Mouse (Mus musculus) liver, embryonic 11.5 days (tissue): Measurements from ENCODE around the gene Adcyap1r1. TPM values are rescaled to one million over a fixed set of nuclear protein-coding genes. Genes with fewer than 3 reads are reported as not detected.
A peak's percentile ranks its signal among the peaks of the same experiment; 100 is the strongest.

Experiments used
- ATAC-seq: fragments of 200-750 bp; cut with Nextera tagmentation; replicated peaks from 2 replicates; pipeline ENCODE4 v1.8.0; 2017; ENCODE audit warnings: moderate number of reproducible peaks, mild to moderate bottlenecking, moderate TSS enrichment, moderate library complexity; ENCODE audit not compliant: low FRiP score
- DNase-seq: peaks from one replicate; pipeline ENCODE4 v3.0.0-alpha.2; 2017; ENCODE audit warnings: low spot score
- H3K27ac ChIP-seq: fragments of 300-500 bp; sonication (generic); 2 replicates; pipeline ENCODE4 v1.5.1; 2014; ENCODE audit warnings: mild to moderate bottlenecking, low read depth, low read length, control low read depth
- H3K27me3 ChIP-seq: fragments of 300-500 bp; sonication (generic); replicated peaks from 2 replicates; pipeline ENCODE4 v1.6.1; 2014; ENCODE audit warnings: low read length, mixed read lengths; ENCODE audit not compliant: control insufficient read depth, insufficient read depth
- H3K36me3 ChIP-seq: fragments of 300-500 bp; sonication (generic); 2 replicates; pipeline ENCODE4 v1.6.1; 2014; ENCODE audit warnings: mild to moderate bottlenecking, low read length, moderate library complexity, mixed read lengths; ENCODE audit not compliant: control insufficient read depth, insufficient read depth
- H3K4me1 ChIP-seq: fragments of 300-500 bp; sonication (generic); replicated peaks from 2 replicates; pipeline ENCODE4 v1.6.1; 2014; ENCODE audit warnings: low read length, mixed read lengths; ENCODE audit not compliant: control insufficient read depth, insufficient read depth
- H3K4me2 ChIP-seq: fragments of 300-500 bp; sonication (generic); 2 replicates; pipeline ENCODE4 v1.6.1; 2014; ENCODE audit warnings: mild to moderate bottlenecking, control low read depth, moderate library complexity
- H3K4me3 ChIP-seq: fragments of 300-500 bp; sonication (generic); 2 replicates; pipeline ENCODE4 v1.5.1; 2014; ENCODE audit warnings: low read depth, low read length, control low read depth
- H3K9ac ChIP-seq: fragments of 300-500 bp; sonication (generic); 2 replicates; pipeline ENCODE4 v1.6.1; 2014; ENCODE audit warnings: low read depth, low read length, control low read depth
- H3K9me3 ChIP-seq: fragments of 300-500 bp; sonication (generic); 2 replicates; pipeline ENCODE4 v1.6.1; 2016; ENCODE audit warnings: low read length, inconsistent platforms, mixed read lengths; ENCODE audit not compliant: control insufficient read depth
- WGBS: fragments of 180-500 bp; shearing (Covaris S2); extraction: QIAGEN DNeasy Blood & Tissue Kit; methylation state at CpG from one replicate; pipeline ENCODE4 v1.1.7; 2014; 5-methylcytosine and 5-hydroxymethylcytosine counted together
- polyA plus RNA-seq: library from polyadenylated mRNA; unstranded; fragments of >200 nt; fragmentation: Nextera tagmentation; extraction: Ambion mirVana; gene quantifications from 2 replicates; pipeline ENCODE4 v1.2.1, GENCODE M21; 2014

The Adcyap1r1 gene
- polyA plus RNA-seq, 1 experiment from 2014 or later = 0.33 TPM

DNA sequence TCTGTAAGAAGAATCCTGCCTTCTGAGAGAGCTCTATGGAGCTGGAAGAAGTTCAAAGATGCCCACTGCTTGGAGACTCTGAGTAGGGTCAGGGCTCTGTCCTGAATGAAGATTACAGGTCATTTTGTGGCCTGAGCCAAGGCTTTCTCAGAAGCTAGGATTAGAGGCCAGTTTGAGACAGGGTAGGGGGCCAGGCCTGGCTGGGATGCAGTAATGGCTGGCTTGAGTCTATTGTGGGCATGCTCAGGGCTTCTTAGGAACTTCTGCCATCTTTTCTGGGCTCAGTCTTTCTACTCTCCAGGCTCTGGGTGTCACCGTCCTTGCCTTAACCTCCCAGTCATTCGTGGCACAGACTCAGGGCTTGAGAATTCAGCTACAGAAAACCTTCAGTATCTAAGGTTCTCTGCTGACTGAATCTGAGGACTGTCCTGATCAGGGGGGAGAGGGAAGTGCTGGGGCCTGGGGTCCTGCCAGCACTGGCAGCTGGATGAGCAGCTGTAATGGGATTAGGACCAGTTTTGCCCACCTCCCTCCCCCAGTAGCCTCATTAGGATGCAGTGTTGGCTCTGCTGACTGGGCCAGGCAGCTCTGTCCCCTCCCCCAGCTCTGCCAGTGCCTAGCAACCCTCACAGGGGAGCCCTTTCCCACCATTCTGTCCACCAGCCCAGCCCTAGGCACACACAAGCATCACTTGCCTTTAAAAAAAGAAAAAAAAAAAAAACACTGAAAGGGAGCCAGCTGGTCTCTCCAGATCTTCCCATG is 7.7 kb upstream of the Adcyap1r1 start:
- DNase-seq (no peak), ATAC-seq (no peak)
- Histone ChIP-seq H3K27me3 (peaks cover 8% of the 10 kb centered on the region), H3K9ac (no peak overlapping the region), H3K36me3 (no peaks in the 10 kb centered on the region), H3K4me3 (no peak overlapping the region), H3K4me1 (no peaks in the 10 kb centered on the region), H3K27ac (no peak overlapping the region), H3K9me3 (no peaks in the 10 kb centered on the region), H3K4me2 (no peak overlapping the region)
- 30% methylated on average over 2 of the region's 2 CpGs for WGBS

DNA sequence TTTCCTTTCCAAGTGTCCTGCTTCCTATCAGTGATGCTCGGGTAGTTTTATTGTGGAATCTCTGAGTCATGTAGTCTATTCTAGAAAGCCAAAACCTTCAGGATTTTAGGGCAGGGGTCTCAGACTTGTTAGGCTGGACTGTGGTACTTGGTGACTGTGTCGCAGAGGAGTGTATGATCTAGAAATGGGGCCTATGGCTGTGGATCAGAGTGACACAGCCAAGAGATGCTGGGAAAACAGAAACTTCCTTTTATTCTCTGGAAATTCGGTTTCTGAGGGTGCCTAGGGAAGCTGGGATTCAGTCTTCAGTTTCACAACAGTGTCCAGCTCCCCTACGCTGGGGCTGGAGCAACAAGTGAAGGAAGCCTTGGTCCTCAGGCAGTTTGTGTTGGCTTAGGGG is 7.1 kb upstream of the Adcyap1r1 start:
- H3K27me3 ChIP-seq = peaks cover 14% of the 10 kb centered on the region
- no peak overlapping the region for H3K9ac ChIP-seq
- DNase-seq = no peak
- no peak overlapping the region for H3K4me2 ChIP-seq
- H3K36me3 ChIP-seq = no peaks in the 10 kb centered on the region
- H3K4me3 ChIP-seq = no peak overlapping the region
- no peak overlapping the region for H3K27ac ChIP-seq
- WGBS = 59% methylated on average over 4 of the region's 4 CpGs
- no peaks in the 10 kb centered on the region for H3K9me3 ChIP-seq
- no peak for ATAC-seq
- H3K4me1 ChIP-seq = no peaks in the 10 kb centered on the region

DNA sequence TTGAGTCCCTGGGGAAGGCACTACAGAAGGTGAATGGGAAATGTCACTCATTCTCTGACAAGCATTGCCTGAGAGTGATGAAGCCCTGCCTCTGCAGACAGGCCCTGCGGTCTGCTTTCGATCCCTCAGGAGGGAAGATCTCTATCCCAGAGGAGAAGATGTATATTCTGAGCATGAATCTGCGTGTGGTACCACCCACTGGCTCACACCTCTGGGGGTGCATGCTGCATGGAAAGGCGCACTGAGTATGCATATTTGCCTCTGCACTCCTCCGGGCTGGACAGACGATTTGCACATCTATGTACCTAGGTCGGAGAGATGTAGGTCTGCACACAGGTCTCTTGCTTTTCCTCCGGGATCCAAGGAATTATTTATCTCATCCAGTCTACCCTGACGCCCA is 3.6 kb upstream of the Adcyap1r1 start:
- ATAC-seq (no peak), DNase-seq (no peak)
- Histone ChIP-seq H3K27ac (no peak overlapping the region), H3K36me3 (no peaks in the 10 kb centered on the region), H3K9ac (no peak overlapping the region), H3K27me3 (peaks cover 43% of the 10 kb centered on the region), H3K4me2 (no peak overlapping the region), H3K4me3 (no peak overlapping the region), H3K4me1 (no peaks in the 10 kb centered on the region), H3K9me3 (no peaks in the 10 kb centered on the region)
- 68% methylated on average over 9 of the region's 9 CpGs for WGBS

DNA sequence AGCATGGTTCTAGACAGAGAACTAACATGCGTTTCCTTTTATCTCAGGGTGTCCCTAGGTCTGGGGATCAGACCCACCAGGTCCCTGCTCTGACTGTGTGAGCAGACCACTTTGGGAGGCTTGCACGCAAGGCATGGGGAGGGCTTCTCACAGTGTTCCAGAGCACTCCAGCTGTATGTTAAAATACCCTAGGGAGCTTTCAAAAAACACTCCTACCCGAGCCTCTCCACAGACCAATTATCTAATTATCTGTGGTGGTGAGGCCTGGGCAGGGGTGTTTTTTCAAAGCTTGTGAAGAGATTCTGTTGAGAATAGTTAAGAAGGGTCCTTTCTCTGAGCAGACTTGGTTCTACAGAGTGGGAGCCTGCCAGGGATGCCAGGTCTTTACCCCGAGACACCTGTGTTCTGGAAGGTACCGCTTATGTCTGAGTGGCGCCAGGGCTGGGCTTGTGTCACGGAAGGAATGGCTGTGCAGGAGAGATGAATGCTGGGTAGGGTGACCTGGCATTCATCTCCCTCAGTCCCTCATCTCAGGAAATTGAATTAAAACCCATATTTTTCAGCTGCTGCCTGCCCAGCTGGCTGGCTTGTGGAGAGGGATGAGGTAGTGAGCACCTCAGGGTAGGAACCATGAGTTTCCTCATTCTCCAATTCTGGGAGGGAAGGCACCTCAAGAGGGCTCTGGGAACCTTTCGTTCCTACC is 2.7 kb upstream of the Adcyap1r1 start:
- 63% methylated on average over 8 of the region's 8 CpGs for WGBS
- no peak for ATAC-seq
- DNase-seq = no peak
- no peak overlapping the region for H3K4me3 ChIP-seq
- no peak overlapping the region for H3K27ac ChIP-seq
- no peaks in the 10 kb centered on the region for H3K4me1 ChIP-seq
- H3K9ac ChIP-seq = no peak overlapping the region
- no peaks in the 10 kb centered on the region for H3K36me3 ChIP-seq
- no peaks in the 10 kb centered on the region for H3K9me3 ChIP-seq
- H3K27me3 ChIP-seq = peaks cover 50% of the 10 kb centered on the region
- H3K4me2 ChIP-seq = no peak overlapping the region

DNA sequence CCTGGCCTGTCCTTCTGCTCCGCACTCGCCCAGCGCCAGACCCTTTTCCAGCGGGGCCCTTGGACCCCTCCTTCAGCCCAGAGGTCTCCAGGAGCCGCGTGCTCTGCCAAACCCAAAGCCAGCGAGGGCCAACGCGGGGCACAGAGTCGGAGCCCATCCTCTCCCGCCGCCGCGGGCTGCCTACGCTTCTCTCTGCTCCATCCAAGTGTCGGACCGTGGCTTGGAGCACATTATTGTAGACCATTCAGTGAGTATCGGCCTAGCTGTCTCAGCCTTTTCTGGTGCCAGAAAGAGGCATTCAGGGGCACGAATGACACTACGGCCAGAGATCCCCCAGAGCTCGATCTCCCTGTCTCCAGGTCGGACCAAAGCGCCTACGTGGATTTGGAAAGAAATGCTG is 603 bp downstream of the Adcyap1r1 start:
- H3K27ac ChIP-seq = no peak overlapping the region
- H3K4me3 ChIP-seq = peak overlapping the region; percentile 45
- H3K27me3 ChIP-seq = peaks cover 50% of the 10 kb centered on the region
- ATAC-seq = no peak
- no peaks in the 10 kb centered on the region for H3K36me3 ChIP-seq
- 3% methylated on average over 24 of the region's 24 CpGs for WGBS
- H3K4me2 ChIP-seq = peak overlapping the region; percentile 67
- no peaks in the 10 kb centered on the region for H3K4me1 ChIP-seq
- no peaks in the 10 kb centered on the region for H3K9me3 ChIP-seq
- no peak for DNase-seq
- H3K9ac ChIP-seq = no peak overlapping the region

DNA sequence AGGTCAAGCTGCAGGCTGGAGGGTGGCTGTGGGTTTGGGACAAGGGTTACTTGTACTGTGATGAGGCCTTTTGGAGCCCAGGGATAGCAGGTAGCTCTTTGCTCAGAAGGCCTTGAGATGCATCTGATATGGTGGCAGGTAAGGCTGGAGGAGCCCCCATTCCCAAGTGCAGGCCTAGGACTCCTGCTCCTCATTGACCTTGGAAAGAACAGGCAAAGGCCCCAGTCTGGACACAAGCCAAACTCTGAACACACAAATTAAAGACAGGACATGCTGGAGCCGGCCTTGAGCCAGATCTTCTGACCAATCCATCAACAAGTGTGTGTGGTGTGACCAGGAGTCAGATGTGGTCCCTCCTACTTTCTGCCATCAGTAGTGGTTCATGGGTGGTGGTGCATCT is 1.8 kb downstream of the Adcyap1r1 start:
- 42% methylated on average over 1 of the region's 1 CpGs for WGBS
- Histone ChIP-seq H3K27me3 (peaks cover 49% of the 10 kb centered on the region), H3K36me3 (no peaks in the 10 kb centered on the region), H3K9me3 (no peaks in the 10 kb centered on the region), H3K4me2 (no peak overlapping the region), H3K9ac (no peak overlapping the region), H3K27ac (no peak overlapping the region), H3K4me3 (no peak overlapping the region), H3K4me1 (no peaks in the 10 kb centered on the region)
- DNase-seq (no peak), ATAC-seq (no peak)

DNA sequence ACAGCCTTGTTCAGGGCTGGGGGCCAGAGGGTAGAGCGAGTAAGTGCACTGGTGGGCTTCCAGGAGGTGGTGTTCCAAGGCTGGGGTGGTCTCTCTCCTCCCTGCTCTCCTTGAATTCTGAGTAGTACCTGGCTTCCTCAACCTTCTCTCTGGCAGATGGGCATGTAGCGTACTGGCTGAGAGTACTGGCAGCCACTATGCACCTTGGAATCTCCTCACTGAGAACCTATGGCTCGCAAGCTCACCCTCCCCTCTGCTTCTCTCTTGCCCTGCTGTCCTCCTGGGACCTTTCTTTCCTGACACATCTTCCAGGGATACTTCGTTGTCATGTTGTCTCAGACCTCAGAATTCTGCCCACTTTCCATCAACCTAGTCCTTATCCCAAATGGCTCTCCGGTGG is 3.9 kb downstream of the Adcyap1r1 start:
- peaks cover 36% of the 10 kb centered on the region for H3K27me3 ChIP-seq
- H3K9ac ChIP-seq = no peak overlapping the region
- no peak overlapping the region for H3K4me2 ChIP-seq
- no peaks in the 10 kb centered on the region for H3K4me1 ChIP-seq
- WGBS = 73% methylated on average over 5 of the region's 5 CpGs
- H3K4me3 ChIP-seq = no peak overlapping the region
- DNase-seq (no peak), ATAC-seq (no peak)
- no peak overlapping the region for H3K27ac ChIP-seq
- H3K9me3 ChIP-seq = no peaks in the 10 kb centered on the region
- H3K36me3 ChIP-seq = no peaks in the 10 kb centered on the region

DNA sequence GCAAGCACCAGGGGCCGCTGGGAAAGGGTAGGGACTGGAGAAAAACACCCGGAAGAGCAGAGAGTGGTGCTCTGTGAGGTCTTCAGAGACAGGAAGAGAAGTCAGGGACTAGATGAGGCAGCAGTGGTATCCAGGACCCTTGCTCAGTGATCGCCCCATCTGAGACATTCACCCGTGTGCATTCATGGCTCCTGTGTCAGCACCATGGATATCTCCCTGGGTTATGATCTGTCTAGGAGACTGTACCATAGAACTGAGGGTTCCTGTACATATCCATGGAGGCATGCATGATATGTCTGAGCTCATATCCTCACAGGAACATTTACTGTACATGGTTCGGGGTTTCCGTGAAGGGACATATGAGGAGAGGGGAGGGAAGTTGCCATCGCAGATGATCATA is 5.9 kb downstream of the Adcyap1r1 start:
- WGBS = 62% methylated on average over 7 of the region's 7 CpGs
- Histone ChIP-seq H3K9me3 (no peaks in the 10 kb centered on the region), H3K9ac (no peak overlapping the region), H3K4me2 (no peak overlapping the region), H3K27ac (no peak overlapping the region), H3K4me1 (no peaks in the 10 kb centered on the region), H3K27me3 (peaks cover 20% of the 10 kb centered on the region), H3K36me3 (no peaks in the 10 kb centered on the region), H3K4me3 (no peak overlapping the region)
- ATAC-seq (no peak), DNase-seq (no peak)

DNA sequence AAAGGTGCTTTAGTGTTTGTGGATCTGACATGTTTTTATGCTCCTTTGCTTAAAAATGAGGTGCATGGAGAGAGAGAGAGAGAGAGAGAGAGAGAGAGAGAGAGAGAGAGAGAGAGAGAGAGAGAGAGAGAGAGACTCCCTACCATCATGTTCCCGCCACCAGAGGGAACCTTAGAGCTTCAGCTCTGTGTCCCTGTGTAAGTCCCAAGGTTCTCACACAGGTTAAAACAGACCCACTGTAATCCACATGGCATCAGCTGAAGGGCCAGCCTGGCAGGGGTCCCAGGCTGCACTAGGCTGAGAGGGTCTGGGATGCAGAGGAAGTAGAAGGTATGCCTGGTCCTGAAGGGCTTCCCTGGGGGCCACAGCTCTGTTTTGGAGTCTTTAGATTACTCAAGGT is 6.4 kb downstream of the Adcyap1r1 start:
- Histone ChIP-seq H3K36me3 (no peaks in the 10 kb centered on the region), H3K9me3 (no peaks in the 10 kb centered on the region), H3K9ac (no peak overlapping the region), H3K27me3 (peaks cover 15% of the 10 kb centered on the region), H3K27ac (no peak overlapping the region), H3K4me1 (no peaks in the 10 kb centered on the region), H3K4me3 (no peak overlapping the region), H3K4me2 (no peak overlapping the region)
- DNase-seq (no peak), ATAC-seq (no peak)
- WGBS = 41% methylated on average over 1 of the region's 1 CpGs
